Mouse (Mus musculus) colon, adult 2 months (tissue): ENCODE data around the gene Parp8. TPM values are rescaled to one million over a fixed set of nuclear protein-coding genes. Genes with fewer than 3 reads are reported as not detected.

Experiments used
- polyA plus RNA-seq: library from polyadenylated mRNA; depleted of rRNA; stranded (reverse); fragments of >200 nt; gene quantifications from 2 replicates; pipeline ENCODE4 v1.2.3, GENCODE M21; 2012; rRNA removed

Gene Parp8
- 2.0 and 2.1 TPM in 2 replicates for polyA plus RNA-seq

DNA sequence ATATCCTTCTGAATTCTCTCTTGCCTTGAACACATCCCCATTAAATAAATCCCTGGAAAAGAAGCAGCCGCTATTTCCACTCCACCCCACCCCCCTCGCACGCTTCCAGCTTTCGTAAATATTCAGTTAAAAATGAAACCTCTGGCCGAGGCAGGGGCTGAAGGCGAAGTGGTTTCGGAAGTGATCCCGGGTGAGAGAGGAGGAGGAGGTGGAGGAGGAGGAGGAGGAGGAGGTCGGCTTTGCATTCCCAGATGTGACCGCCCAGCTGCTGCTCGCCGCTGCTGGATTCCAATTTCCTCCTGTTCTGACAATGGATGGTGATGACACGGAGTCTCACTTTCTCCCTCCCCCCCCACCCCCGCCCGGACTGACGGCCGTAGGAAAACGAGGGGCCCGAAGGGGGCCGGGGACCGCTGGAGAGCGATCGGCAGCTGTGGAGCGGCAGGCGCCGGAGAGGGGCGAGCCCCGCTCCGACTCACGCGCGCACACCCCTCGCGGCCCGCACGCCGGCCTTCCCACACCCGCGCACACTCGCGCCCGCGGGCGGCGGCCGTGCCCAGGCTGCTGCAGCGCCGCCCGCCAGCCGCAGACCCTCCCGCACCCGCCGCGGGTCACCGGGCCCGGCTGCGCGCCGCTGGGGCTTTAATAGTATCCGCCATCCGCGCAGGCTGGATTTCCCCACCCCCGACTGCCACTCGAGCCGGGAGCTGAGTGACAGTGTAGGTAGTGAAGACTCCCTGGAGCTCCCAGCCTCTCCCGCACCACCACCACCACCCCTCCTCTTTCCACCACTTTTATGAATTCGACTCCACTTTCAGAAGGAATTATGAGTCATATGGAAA, at the start of gene Parp8:
Parp8 (minus strand) TSS at position 312 of the 842 bp plus-strand sequence.

Other genes with a start within 250 kb of the Parp8 start
- gene Emb, start 183.0 kb upstream of the Parp8 start, polyA plus RNA-seq = 3.1 and 3.9 TPM in 2 replicates
- 0.06 TPM in 1 of 2 replicates, not detected in the other for gene Gm17509, start 195.5 kb upstream of the Parp8 start, polyA plus RNA-seq